ENCODE assay signal across 8 mouse cellular contexts in the genomic region with DNA sequence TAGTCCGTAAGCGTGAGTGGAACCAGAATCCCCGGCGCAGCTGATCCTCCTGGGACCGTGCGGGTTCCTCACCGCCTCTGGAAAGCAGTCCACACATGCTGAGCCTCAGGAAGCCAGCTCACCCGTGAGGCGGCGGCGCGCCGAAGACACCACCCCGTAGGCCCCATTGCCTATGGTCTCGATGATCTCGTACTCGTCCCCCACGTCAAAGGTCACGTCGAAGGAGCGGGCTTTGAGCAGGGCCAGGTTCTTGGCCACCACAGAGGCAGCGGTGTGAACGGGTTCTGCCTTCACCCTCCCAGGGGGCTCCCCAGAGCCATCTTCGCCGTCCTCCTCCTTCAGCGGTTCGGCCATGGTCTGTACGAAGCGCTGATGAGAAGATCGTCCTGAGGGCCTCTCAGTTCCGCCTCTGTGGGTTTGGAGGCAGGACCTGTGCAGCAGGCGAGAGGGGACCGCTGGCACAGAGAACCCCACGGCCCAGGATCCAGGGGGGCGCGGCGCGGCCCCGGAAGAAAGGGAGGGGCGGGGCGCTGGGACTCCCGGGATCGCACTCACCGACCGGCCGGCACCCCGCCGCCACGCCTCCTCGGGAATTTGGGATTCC. TPM values are rescaled to one million over a fixed set of nuclear protein-coding genes. Genes with fewer than 3 reads are reported as not detected.
DNase-seq lines count a peak whose midpoint lies in the region; ATAC-seq and TF ChIP-seq lines count a peak whose summit lies in the region.

No protein-coding gene starts in this region.

- intact Hi-C loops in gastrocnemius, postnatal 36 days (cut with DNase I) = no loop called here
- intact Hi-C loops in left cerebral cortex, postnatal 36 days (cut with DNase I) = loop anchor here (5.0 kb wide), 1 partner anchor 41 kb away; the partner anchor contains the start of gene Rnf112

- peak overlapping the region; percentile 84 for H3K4me2 ChIP-seq in heart, embryonic 15.5 days
- H3K4me2 ChIP-seq in midbrain, embryonic 14.5 days (ENCODE audit: low read length) = peak overlapping the region; percentile 89

- H3K9ac ChIP-seq in heart, embryonic 15.5 days = peak overlapping the region; percentile 65
- H3K9ac ChIP-seq in midbrain, embryonic 14.5 days (replicated peaks; ENCODE audit: low read length) = peak overlapping the region; percentile 88

- peaks cover 45% of the 10 kb centered on the region for H3K36me3 ChIP-seq in E14TG2a.4 (ENCODE audit: insufficient read depth, low read length)
- H3K36me3 ChIP-seq in heart, embryonic 15.5 days = peaks cover 41% of the 10 kb centered on the region
- peaks cover 34% of the 10 kb centered on the region for H3K36me3 ChIP-seq in midbrain, embryonic 14.5 days (ENCODE audit: control insufficient read depth, insufficient read depth, low read length)

- WGBS in cerebellum, adult 2 months = under 1% methylated on average over 50 of the region's 50 CpGs
- WGBS in heart, embryonic 15.5 days = under 1% methylated on average over 50 of the region's 50 CpGs
- WGBS in midbrain, embryonic 14.5 days = under 1% methylated on average over 50 of the region's 50 CpGs

- ATAC-seq in heart, embryonic 15.5 days (replicated peaks; ENCODE audit: insufficient number of reproducible peaks, insufficient read depth, low FRiP score, low read depth) = peak; percentile 53
- peak; percentile 59 for ATAC-seq in midbrain, embryonic 14.5 days (ENCODE audit: low FRiP score, low TSS enrichment)

- peak overlapping the region; percentile 17 for H3K27ac ChIP-seq in cerebellum, adult 2 months (ENCODE audit: insufficient read depth, low read length)
- peak overlapping the region; percentile 79 for H3K27ac ChIP-seq in heart, embryonic 15.5 days
- peak overlapping the region; percentile 92 for H3K27ac ChIP-seq in midbrain, embryonic 14.5 days (replicated peaks; ENCODE audit: low read depth, low read length)

- DNase-seq in gastrocnemius, postnatal 10 days = peak; percentile 32
- DNase-seq in gastrocnemius, postnatal 36 days = no peak
- DNase-seq in cerebellum, adult 2 months = peak in 1 of 2 experiments; percentile 64
- DNase-seq in left cerebral cortex, postnatal 36 days (ENCODE audit: low spot score in 2 of 2) = peak; percentile 45 to 50
- peak; percentile 62 for DNase-seq in midbrain, embryonic 14.5 days
- DNase-seq in B cell, adult 2 months = no peak

- H3K4me3 ChIP-seq in E14TG2a.4 (replicated peaks; ENCODE audit: low read length) = peak overlapping the region; percentile 95
- peak overlapping the region; percentile 94 for H3K4me3 ChIP-seq in cerebellum, adult 2 months (replicated peaks; ENCODE audit: insufficient read depth, low read depth, low read length)
- peak overlapping the region; percentile 78 for H3K4me3 ChIP-seq in heart, embryonic 15.5 days
- H3K4me3 ChIP-seq in midbrain, embryonic 14.5 days (replicated peaks; ENCODE audit: low read depth, low read length) = peak overlapping the region; percentile 89

- peaks cover 54% of the 10 kb centered on the region for H3K4me1 ChIP-seq in E14TG2a.4 (replicated peaks; ENCODE audit: low read depth, low read length)
- H3K4me1 ChIP-seq in cerebellum, adult 2 months (ENCODE audit: control insufficient read depth, insufficient read depth, low read length) = peaks cover 27% of the 10 kb centered on the region
- H3K4me1 ChIP-seq in heart, embryonic 15.5 days (replicated peaks) = peaks cover 17% of the 10 kb centered on the region
- H3K4me1 ChIP-seq in midbrain, embryonic 14.5 days (ENCODE audit: control insufficient read depth, insufficient read depth, low read length) = peaks cover 12% of the 10 kb centered on the region

- H3K9me3 ChIP-seq in E14TG2a.4 (ENCODE audit: low read length) = no peaks in the 10 kb centered on the region
- H3K9me3 ChIP-seq in heart, embryonic 15.5 days (replicated peaks) = no peaks in the 10 kb centered on the region
- no peaks in the 10 kb centered on the region for H3K9me3 ChIP-seq in midbrain, embryonic 14.5 days (ENCODE audit: control insufficient read depth, low read length)

- H3K27me3 ChIP-seq in E14TG2a.4 (ENCODE audit: insufficient read depth, low read length) = peaks cover 13% of the 10 kb centered on the region
- no peaks in the 10 kb centered on the region for H3K27me3 ChIP-seq in cerebellum, adult 2 months (ENCODE audit: control insufficient read depth, insufficient read depth, low read length)
- H3K27me3 ChIP-seq in heart, embryonic 15.5 days = no peaks in the 10 kb centered on the region
- no peaks in the 10 kb centered on the region for H3K27me3 ChIP-seq in midbrain, embryonic 14.5 days (ENCODE audit: control insufficient read depth, insufficient read depth, low read length)

- TF ChIP-seq POLR2A in cerebellum, adult 2 months (IDR thresholded peaks at IDR 0.05; ENCODE audit: borderline replicate concordance, insufficient read depth, low read length) = no peak

- TF ChIP-seq CTCF in E14TG2a.4 (conservative IDR thresholded peaks at IDR 0.05; ENCODE audit: low read length) = no peak
- no peak for TF ChIP-seq CTCF in cerebellum, adult 2 months (IDR thresholded peaks at IDR 0.05; ENCODE audit: borderline replicate concordance, insufficient read depth, low read depth, low read length)

RNA-seq across cellular contexts. Expression of gene Mapk7, which starts 0.6 kb away (rescaled TPM):
- 10 to 100 TPM in 1 of 2 experiments, 1 to 10 TPM in 1; 8.4 to 12.9 TPM for total RNA-seq in gastrocnemius, postnatal 10 days (2021)
- total RNA-seq in gastrocnemius, postnatal 36 days (2021) = 1 to 10 TPM; 2.6 to 3.8 TPM
- 47.8 and 55.8 TPM in 2 replicates for polyA plus RNA-seq in cerebellum, adult 2 months (2012; rRNA removed)
- polyA plus RNA-seq in heart, embryonic 15.5 days (2015; fragmentation: Nextera tagmentation; extraction: Ambion mirVana) = 23.0 and 33.4 TPM in 2 replicates
- 10 to 100 TPM; 21.6 to 22.9 TPM for total RNA-seq in left cerebral cortex, postnatal 36 days (2021)
- 52.9 and 58.5 TPM in 2 replicates for polyA plus RNA-seq in midbrain, embryonic 14.5 days (2014; fragmentation: Nextera tagmentation; extraction: Ambion mirVana)

RNA-seq across cellular contexts. Expression of gene Mfap4, which starts 8.4 kb away (rescaled TPM):
- total RNA-seq in gastrocnemius, postnatal 10 days (2021) = 100 to 1,000 TPM; 245 to 288 TPM
- 10 to 100 TPM; 26.7 to 34.9 TPM for total RNA-seq in gastrocnemius, postnatal 36 days (2021)
- polyA plus RNA-seq in cerebellum, adult 2 months (2012; rRNA removed) = 1.9 and 3.5 TPM in 2 replicates
- polyA plus RNA-seq in heart, embryonic 15.5 days (2015; fragmentation: Nextera tagmentation; extraction: Ambion mirVana) = 160 and 252 TPM in 2 replicates
- 1 to 10 TPM; 2.6 to 3.3 TPM for total RNA-seq in left cerebral cortex, postnatal 36 days (2021)
- 18.8 and 29.8 TPM in 2 replicates for polyA plus RNA-seq in midbrain, embryonic 14.5 days (2014; fragmentation: Nextera tagmentation; extraction: Ambion mirVana)

RNA-seq across cellular contexts. Expression of gene B9d1, which starts 11.3 kb away (rescaled TPM):
- total RNA-seq in gastrocnemius, postnatal 10 days (2021) = 1 to 10 TPM; 5.9 to 9.7 TPM
- 1 to 10 TPM; 3.9 to 5.2 TPM for total RNA-seq in gastrocnemius, postnatal 36 days (2021)
- polyA plus RNA-seq in cerebellum, adult 2 months (2012; rRNA removed) = 36.2 and 40.7 TPM in 2 replicates
- polyA plus RNA-seq in heart, embryonic 15.5 days (2015; fragmentation: Nextera tagmentation; extraction: Ambion mirVana) = 11.1 and 15.8 TPM in 2 replicates
- total RNA-seq in left cerebral cortex, postnatal 36 days (2021) = 10 to 100 TPM; 40.3 to 44.4 TPM
- polyA plus RNA-seq in midbrain, embryonic 14.5 days (2014; fragmentation: Nextera tagmentation; extraction: Ambion mirVana) = 32.0 and 40.7 TPM in 2 replicates

RNA-seq across cellular contexts. Expression of gene Rnf112, which starts 39.7 kb away (rescaled TPM):
- 1 to 10 TPM; 2.0 to 2.6 TPM for total RNA-seq in gastrocnemius, postnatal 10 days (2021)
- total RNA-seq in gastrocnemius, postnatal 36 days (2021) = under 1 TPM; 0.07 to 0.23 TPM
- 538 and 626 TPM in 2 replicates for polyA plus RNA-seq in cerebellum, adult 2 months (2012; rRNA removed)
- 0.35 and 0.42 TPM in 2 replicates for polyA plus RNA-seq in heart, embryonic 15.5 days (2015; fragmentation: Nextera tagmentation; extraction: Ambion mirVana)
- total RNA-seq in left cerebral cortex, postnatal 36 days (2021) = 100 to 1,000 TPM; 274 to 345 TPM
- polyA plus RNA-seq in midbrain, embryonic 14.5 days (2014; fragmentation: Nextera tagmentation; extraction: Ambion mirVana) = 8.5 and 21.2 TPM in 2 replicates

Comparison
In these comparisons a context has a peak if more than half of its experiments do, and no peak if none do; other contexts are left out.
1. DNase-seq: peak in gastrocnemius, postnatal 10 days (single experiment), left cerebral cortex, postnatal 36 days (2 of 2) and midbrain, embryonic 14.5 days (single experiment); none in gastrocnemius, postnatal 36 days (0 of 2) and B cell, adult 2 months (0 of 2).
2. RNA of gene Mfap4, which starts 8.4 kb away (total RNA-seq): 245 to 288 TPM in gastrocnemius, postnatal 10 days; 26.7 to 34.9 TPM in gastrocnemius, postnatal 36 days and 2.6 to 3.3 TPM in left cerebral cortex, postnatal 36 days; every median in the first group is over 4 times any median in the second.
3. H3K27ac ChIP-seq: peak in every context shown above with its lines; median percentile 92 in midbrain, embryonic 14.5 days; 79 in heart, embryonic 15.5 days; 17 in cerebellum, adult 2 months.
4. Peak in every context shown above with its lines, with median percentiles within 50 percentile points of each other: H3K4me3 ChIP-seq.